Mouse (Mus musculus) kidney, adult 2 months (tissue): Measurements from ENCODE around the gene Esrra.

Source experiments
- CTCF ChIP-seq: fragments of 200-500 bp; conservative IDR thresholded peaks from 2 replicates; pipeline ENCODE4 v1.5.1; 2011; ENCODE audit warnings: low read depth, mild to moderate bottlenecking, control low read depth, low read length, moderate library complexity, mixed read lengths; ENCODE audit not compliant: insufficient read depth, insufficient read length
- POLR2A ChIP-seq: fragments of 200-500 bp; IDR thresholded peaks from one replicate; pipeline ENCODE4 v1.6.1; 2011; ENCODE audit warnings: low read depth, low read length, control low read depth

DNA sequence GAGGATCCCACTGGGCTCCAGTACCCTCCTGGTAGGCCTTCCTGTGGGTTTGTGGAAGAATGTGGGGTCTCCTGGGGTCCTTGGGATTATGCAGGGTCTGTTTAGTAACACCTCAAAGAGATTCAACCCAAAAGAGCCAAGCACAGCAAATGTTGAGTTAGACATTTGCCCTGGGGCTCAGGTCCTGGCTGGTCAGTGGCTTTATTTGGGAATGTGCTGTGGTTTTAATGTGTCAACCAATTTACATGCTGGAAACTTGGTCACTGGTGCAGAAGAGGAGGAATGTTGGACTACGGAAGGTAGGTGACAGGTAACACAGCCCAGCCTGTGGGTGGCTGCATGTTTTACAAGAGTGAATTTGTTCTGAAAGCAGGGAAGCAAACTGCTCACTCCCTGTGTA lies 18.6 kb downstream of the Esrra start:
- TF ChIP-seq CTCF (no peak), POLR2A (no peak)
